Mouse (Mus musculus): Measurements from ENCODE around the gene Fam83g. TPM values are rescaled to one million over a fixed set of nuclear protein-coding genes. Genes with fewer than 3 reads are reported as not detected.

Gene Fam83g
- polyA plus RNA-seq, 1 experiment from 2014 or later: 0.51 TPM

DNA sequence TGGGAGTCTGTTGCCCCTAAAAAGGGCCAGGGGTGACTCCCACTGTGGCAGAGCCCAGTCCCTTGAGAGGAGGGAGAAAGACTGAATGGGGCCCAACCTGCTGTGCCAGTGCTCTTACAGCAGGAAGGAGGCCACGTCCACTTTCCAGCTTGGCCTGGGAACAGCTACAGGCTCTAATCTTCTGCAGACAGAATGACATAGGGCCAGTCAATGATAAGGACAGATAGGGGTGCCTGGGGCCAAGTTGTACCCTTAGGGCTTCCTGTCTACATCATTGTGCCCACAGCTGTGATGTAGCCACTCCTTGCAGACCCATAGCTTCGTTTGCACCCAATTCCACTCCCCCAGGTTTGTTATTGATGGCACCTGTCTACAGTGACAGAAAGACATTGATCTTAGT, 2.2 kb downstream of the Fam83g start:
- Histone ChIP-seq H3K27ac (replicated peaks) (no peak overlapping the region), H3K4me2 (replicated peaks) (no peak overlapping the region), H3K27me3 (peaks cover 25% of the 10 kb centered on the region), H3K9me3 (no peaks in the 10 kb centered on the region), H3K4me1 (peaks cover 10% of the 10 kb centered on the region), H3K9ac (replicated peaks) (no peak overlapping the region), H3K36me3 (no peaks in the 10 kb centered on the region), H3K4me3 (no peak overlapping the region)
- no peak for ATAC-seq (replicated peaks)
- WGBS: 69% methylated on average over 2 of the region's 2 CpGs

DNA sequence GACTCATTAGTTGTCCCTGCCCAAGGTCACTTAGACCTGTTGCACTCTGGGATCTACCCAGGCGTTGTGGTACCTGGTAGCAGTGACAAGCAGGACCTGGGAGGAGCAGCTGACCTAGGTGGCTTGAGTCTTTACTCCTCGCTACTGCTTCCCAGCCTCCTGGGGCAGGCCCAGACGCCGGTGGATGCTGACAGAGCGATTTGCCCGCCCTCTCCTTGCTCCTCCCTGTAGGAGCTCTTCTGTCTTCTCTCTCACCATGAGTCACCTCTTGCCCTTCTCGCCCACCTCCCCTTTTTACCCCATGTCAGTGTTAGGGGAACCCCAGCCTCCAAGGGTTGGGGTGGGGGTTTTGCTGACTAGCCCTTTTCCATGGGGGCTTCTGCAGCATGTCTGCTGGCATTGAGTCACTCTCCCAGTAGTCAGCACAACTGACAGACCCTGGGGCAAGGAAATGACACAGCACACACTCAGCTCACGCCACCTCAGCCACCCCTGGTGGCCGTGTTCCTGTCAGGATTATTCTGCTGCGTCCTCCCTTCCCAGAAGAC, 3.1 kb downstream of the Fam83g start:
- no peaks in the 10 kb centered on the region for H3K9me3 ChIP-seq
- H3K27ac ChIP-seq (replicated peaks): no peak overlapping the region
- H3K4me3 ChIP-seq: no peak overlapping the region
- no peak overlapping the region for H3K4me2 ChIP-seq (replicated peaks)
- H3K27me3 ChIP-seq: peaks cover 25% of the 10 kb centered on the region
- ATAC-seq (replicated peaks): no peak
- H3K36me3 ChIP-seq: no peaks in the 10 kb centered on the region
- 59% methylated on average over 10 of the region's 10 CpGs for WGBS
- peaks cover 10% of the 10 kb centered on the region for H3K4me1 ChIP-seq
- H3K9ac ChIP-seq (replicated peaks): no peak overlapping the region

DNA sequence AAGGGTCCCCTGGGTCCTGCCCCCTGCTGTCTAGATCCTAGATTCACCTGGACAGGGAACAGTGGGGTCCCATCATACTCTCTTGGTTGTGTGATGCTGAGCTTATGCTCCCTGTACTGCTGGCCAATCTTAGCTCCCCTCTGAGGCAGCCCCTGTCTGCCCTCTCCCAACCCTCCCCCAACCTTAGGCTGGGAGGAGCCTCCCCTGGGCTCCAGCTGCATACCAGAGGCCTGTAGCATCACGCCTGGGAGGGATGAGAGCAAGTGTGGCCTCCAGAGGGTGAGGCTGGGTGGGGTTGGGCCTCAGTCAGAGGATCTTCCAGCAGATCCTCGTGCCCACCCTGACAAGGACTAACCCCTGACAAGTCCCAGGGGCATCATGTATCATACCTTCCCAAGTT, 3.7 kb downstream of the Fam83g start:
- H3K9ac ChIP-seq (replicated peaks): no peak overlapping the region
- no peak overlapping the region for H3K4me3 ChIP-seq
- H3K4me1 ChIP-seq: peaks cover 10% of the 10 kb centered on the region
- H3K9me3 ChIP-seq: no peaks in the 10 kb centered on the region
- H3K27ac ChIP-seq (replicated peaks): no peak overlapping the region
- H3K36me3 ChIP-seq: no peaks in the 10 kb centered on the region
- peaks cover 25% of the 10 kb centered on the region for H3K27me3 ChIP-seq
- no peak for ATAC-seq (replicated peaks)
- H3K4me2 ChIP-seq (replicated peaks): no peak overlapping the region
- WGBS: 46% methylated on average over 2 of the region's 2 CpGs

DNA sequence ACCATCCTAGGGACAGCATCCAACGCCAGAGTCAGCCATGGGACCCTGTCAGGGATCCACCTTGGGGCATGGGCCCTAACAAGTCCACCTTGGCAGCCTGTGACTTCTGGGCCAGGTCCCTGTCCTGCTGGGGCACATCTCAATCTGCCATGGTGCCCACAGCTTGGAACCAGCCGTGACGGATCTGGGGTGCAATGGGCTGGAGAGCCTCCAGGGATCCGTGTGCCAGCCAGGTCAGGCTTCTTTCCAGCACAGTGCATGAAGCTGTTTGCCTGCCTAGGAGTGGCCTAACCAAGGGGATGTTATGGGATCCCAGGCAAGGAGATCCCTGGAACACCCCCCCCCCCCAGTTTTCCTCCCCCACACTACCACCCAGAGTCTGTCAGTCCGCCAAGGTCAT, 9.1 kb downstream of the Fam83g start:
- no peak for ATAC-seq (replicated peaks)
- WGBS: 83% methylated on average over 5 of the region's 5 CpGs
- Histone ChIP-seq H3K4me2 (replicated peaks) (no peak overlapping the region), H3K9me3 (no peaks in the 10 kb centered on the region), H3K4me1 (no peaks in the 10 kb centered on the region), H3K27me3 (no peaks in the 10 kb centered on the region), H3K27ac (replicated peaks) (no peak overlapping the region), H3K9ac (replicated peaks) (no peak overlapping the region), H3K4me3 (no peak overlapping the region), H3K36me3 (no peaks in the 10 kb centered on the region)

GRCm38 (mm10) chr11:61698852-61699251, 15.0 kb downstream of the Fam83g start:
- no peaks in the 10 kb centered on the region for H3K36me3 ChIP-seq
- no peak overlapping the region for H3K4me2 ChIP-seq (replicated peaks)
- H3K27ac ChIP-seq (replicated peaks): no peak overlapping the region
- no peaks in the 10 kb centered on the region for H3K9me3 ChIP-seq
- ATAC-seq (replicated peaks): no peak
- peaks cover 8% of the 10 kb centered on the region; the same call in 1 of the 2 replicates for H3K4me1 ChIP-seq
- no peak overlapping the region for H3K9ac ChIP-seq (replicated peaks)
- no peaks in the 10 kb centered on the region for H3K27me3 ChIP-seq
- H3K4me3 ChIP-seq: no peak overlapping the region

- Histone ChIP-seq H3K27ac (replicated peaks) (no peak overlapping the region), H3K4me3 (no peak overlapping the region), H3K36me3 (no peaks in the 10 kb centered on the region), H3K9me3 (no peaks in the 10 kb centered on the region), H3K4me2 (replicated peaks) (no peak overlapping the region), H3K9ac (replicated peaks) (no peak overlapping the region), H3K27me3 (no peaks in the 10 kb centered on the region), H3K4me1 (peaks cover 8% of the 10 kb centered on the region; the same call in 1 of the 2 replicates)
- WGBS: 83% methylated on average over 5 of the region's 5 CpGs
- no peak for ATAC-seq (replicated peaks)
Measured at GRCm38 (mm10) chr11:61699460-61699859, 15.6 kb downstream of the Fam83g start.

DNA sequence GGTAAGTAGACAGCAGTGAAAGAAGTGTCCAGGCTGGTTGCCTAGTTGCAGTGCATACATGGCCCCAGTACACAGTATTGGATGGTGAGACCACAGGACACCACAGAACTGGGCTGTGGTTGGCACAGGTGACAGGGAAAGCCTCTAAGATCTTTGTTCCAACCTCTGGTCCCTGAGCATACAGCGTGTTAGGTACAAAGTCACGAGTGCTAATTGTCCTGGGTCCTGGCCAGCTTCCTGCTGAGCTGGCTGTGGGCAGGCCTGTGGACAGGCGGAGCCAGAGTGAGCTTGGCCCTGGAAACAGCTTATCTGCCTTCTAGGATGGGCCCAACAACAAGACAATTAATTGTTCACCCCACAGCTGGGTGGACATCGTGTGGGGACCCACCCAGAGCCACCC, 16.0 kb downstream of the Fam83g start:
- WGBS: 33% methylated on average over 4 of the region's 4 CpGs
- Histone ChIP-seq H3K9me3 (no peaks in the 10 kb centered on the region), H3K36me3 (no peaks in the 10 kb centered on the region), H3K27me3 (no peaks in the 10 kb centered on the region), H3K4me1 (peaks cover 8% of the 10 kb centered on the region; the same call in 1 of the 2 replicates), H3K27ac (replicated peaks) (no peak overlapping the region), H3K4me3 (no peak overlapping the region), H3K9ac (replicated peaks) (no peak overlapping the region), H3K4me2 (replicated peaks) (no peak overlapping the region)
- ATAC-seq (replicated peaks): no peak

GRCm38 (mm10) chr11:61701696-61702095, 17.8 kb downstream of the Fam83g start:
- Histone ChIP-seq H3K36me3 (no peaks in the 10 kb centered on the region), H3K4me3 (no peak overlapping the region), H3K9ac (replicated peaks) (no peak overlapping the region), H3K9me3 (no peaks in the 10 kb centered on the region), H3K4me1 (peaks cover 8% of the 10 kb centered on the region; the same call in 1 of the 2 replicates), H3K4me2 (replicated peaks) (no peak overlapping the region), H3K27me3 (no peaks in the 10 kb centered on the region), H3K27ac (replicated peaks) (no peak overlapping the region)
- 39% methylated on average over 5 of the region's 5 CpGs for WGBS
- no peak for ATAC-seq (replicated peaks)

- Histone ChIP-seq H3K9ac (replicated peaks) (no peak overlapping the region), H3K9me3 (no peaks in the 10 kb centered on the region), H3K27ac (replicated peaks) (no peak overlapping the region), H3K4me1 (peaks cover 8% of the 10 kb centered on the region; the same call in 1 of the 2 replicates), H3K27me3 (no peaks in the 10 kb centered on the region), H3K36me3 (no peaks in the 10 kb centered on the region), H3K4me3 (no peak overlapping the region), H3K4me2 (replicated peaks) (no peak overlapping the region)
- ATAC-seq (replicated peaks): no peak
- 93% methylated on average over 5 of the region's 5 CpGs for WGBS
Measured at GRCm38 (mm10) chr11:61702494-61702893, 18.6 kb downstream of the Fam83g start.

GRCm38 (mm10) chr11:61705581-61705980, 21.7 kb downstream of the Fam83g start:
- peaks cover 2% of the 10 kb centered on the region; the same call in 1 of the 2 replicates for H3K4me1 ChIP-seq
- H3K4me3 ChIP-seq: no peak overlapping the region
- no peaks in the 10 kb centered on the region for H3K9me3 ChIP-seq
- no peak overlapping the region for H3K9ac ChIP-seq (replicated peaks)
- H3K4me2 ChIP-seq (replicated peaks): no peak overlapping the region
- ATAC-seq (replicated peaks): no peak
- no peak overlapping the region for H3K27ac ChIP-seq (replicated peaks)
- H3K36me3 ChIP-seq: no peaks in the 10 kb centered on the region
- 93% methylated on average over 2 of the region's 2 CpGs for WGBS
- H3K27me3 ChIP-seq: no peaks in the 10 kb centered on the region

DNA sequence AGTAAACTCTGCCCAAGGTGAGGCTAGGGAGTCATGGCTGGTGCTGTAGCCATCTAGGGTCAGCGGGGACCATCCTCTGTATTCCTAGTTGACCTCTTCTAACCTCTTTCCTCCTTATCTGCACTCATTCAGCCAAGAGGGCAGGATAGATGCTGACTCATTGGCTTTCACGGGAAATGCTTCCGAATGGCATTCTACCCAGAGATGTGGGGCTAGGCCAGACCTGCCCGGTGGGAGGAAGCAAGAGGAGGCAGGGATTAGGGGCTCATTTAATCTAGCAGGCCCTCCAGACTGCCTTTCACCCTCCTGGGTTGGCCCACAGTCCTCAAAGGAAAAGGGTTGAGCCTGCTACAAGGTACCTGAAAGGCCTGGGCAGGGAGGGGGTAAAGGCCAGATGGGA, 22.3 kb downstream of the Fam83g start:
- no peak for ATAC-seq (replicated peaks)
- H3K9ac ChIP-seq (replicated peaks): no peak overlapping the region
- 63% methylated on average over 4 of the region's 4 CpGs for WGBS

DNA sequence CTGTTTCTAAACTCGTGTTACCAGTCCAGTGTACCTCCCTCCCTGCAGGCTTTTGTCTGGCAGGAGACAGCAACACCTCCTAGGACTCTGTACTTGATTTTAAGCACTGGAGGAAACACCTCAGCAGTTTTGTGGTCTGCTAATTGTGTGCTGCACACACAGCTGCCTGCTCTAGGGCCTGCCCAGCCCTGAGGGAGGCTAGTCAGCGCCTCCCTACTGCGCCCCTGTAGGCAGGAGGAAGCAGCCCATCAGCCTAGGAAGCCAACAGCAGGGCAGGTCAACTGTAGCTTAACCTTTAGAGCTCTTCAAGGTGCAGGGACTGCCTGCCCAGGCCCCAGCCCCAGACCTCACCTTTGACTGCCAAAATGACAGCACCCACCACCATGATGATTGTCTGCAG, 25.0 kb downstream of the Fam83g start:
- no peak for ATAC-seq (replicated peaks)
- H3K27ac ChIP-seq (replicated peaks): no peak overlapping the region
- H3K27me3 ChIP-seq: no peaks in the 10 kb centered on the region
- no peak overlapping the region for H3K4me3 ChIP-seq
- H3K36me3 ChIP-seq: no peaks in the 10 kb centered on the region
- no peak overlapping the region for H3K9ac ChIP-seq (replicated peaks)
- 66% methylated on average over 3 of the region's 3 CpGs for WGBS
- no peak overlapping the region for H3K4me2 ChIP-seq (replicated peaks)
- no peaks in the 10 kb centered on the region for H3K9me3 ChIP-seq
- H3K4me1 ChIP-seq: no peaks in the 10 kb centered on the region

More for the DNA sequence above, 22.3 kb downstream of the Fam83g start:
- no peak overlapping the region for H3K27ac ChIP-seq (replicated peaks)
- no peaks in the 10 kb centered on the region for H3K4me1 ChIP-seq
- no peaks in the 10 kb centered on the region for H3K9me3 ChIP-seq
- no peak overlapping the region for H3K4me3 ChIP-seq
- no peaks in the 10 kb centered on the region for H3K36me3 ChIP-seq
- no peak overlapping the region for H3K4me2 ChIP-seq (replicated peaks)
- no peaks in the 10 kb centered on the region for H3K27me3 ChIP-seq

DNA sequence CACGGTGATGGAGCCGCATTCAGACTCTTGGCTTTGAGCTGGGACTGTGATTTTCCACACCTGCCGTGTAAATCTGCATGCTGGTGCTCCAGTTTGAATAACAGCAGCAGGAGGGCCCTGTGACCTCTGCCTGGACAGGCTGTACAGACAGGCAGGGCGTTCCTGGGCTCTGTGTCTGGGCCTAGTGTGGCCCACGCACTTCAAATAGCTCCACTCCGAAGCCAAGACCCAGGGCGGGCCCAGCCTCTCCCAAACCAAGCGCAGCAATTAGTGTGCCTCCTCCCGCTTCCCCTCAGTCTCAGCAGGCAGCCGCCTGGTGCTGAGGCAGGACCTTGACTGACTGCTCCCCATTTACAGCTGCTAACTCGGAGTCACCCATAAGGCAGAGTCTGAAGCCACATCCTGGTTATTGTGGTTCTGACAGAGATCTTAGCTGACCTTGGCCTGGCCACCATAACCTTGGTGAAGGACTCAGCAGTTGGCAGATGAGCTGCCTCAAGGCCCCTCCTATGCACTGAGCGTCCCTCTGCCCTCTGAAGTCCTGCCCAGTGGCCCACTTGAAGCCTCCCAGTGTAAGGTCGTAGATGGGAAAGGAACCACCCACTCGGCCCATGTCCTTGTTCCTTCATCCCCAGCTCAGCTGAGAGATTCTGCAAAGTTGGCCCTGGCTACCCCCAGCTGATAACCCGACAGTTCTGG, 29.4 kb downstream of the Fam83g start:
- no peak overlapping the region for H3K9ac ChIP-seq (replicated peaks)
- WGBS: 65% methylated on average over 15 of the region's 15 CpGs
- H3K27me3 ChIP-seq: no peaks in the 10 kb centered on the region
- H3K36me3 ChIP-seq: no peaks in the 10 kb centered on the region
- H3K4me3 ChIP-seq: no peak overlapping the region
- H3K4me1 ChIP-seq: no peaks in the 10 kb centered on the region
- H3K27ac ChIP-seq (replicated peaks): no peak overlapping the region
- no peaks in the 10 kb centered on the region for H3K9me3 ChIP-seq
- no peak overlapping the region for H3K4me2 ChIP-seq (replicated peaks)
- no peak for ATAC-seq (replicated peaks)

Data from forebrain, embryonic 15.5 days (tissue).